Mouse (Mus musculus) MEL (cell line): ENCODE data around the gene Cd300ld3.

Experiments used
- CHD1 ChIP-seq: IDR thresholded peaks from 2 replicates; pipeline ENCODE4 v1.6.1; 2012; ENCODE audit warnings: low read depth, mild to moderate bottlenecking, inconsistent platforms, low read length, improper control_type of control experiment
- CTCF ChIP-seq, 3 experiments: IDR thresholded peaks in 2 of 3; conservative IDR thresholded peaks in 1 of 3; 2 replicates each; pipeline ENCODE4 v1.5.1; 2011 to 2012; ENCODE audit warnings: low read length in 3 of 3, low read depth in 2 of 3, mild to moderate bottlenecking in 2 of 3, improper control_type of control experiment in 1 of 3, inconsistent platforms in 1 of 3, mixed read lengths in 1 of 3, moderate library complexity in 1 of 3; ENCODE audit not compliant: control insufficient read depth in 1 of 3, insufficient read depth in 1 of 3, poor library complexity in 1 of 3, severe bottlenecking in 1 of 3
- EP300 ChIP-seq, 2 experiments: IDR thresholded peaks; 2 replicates each; pipeline ENCODE4 v1.6.1; 2011; ENCODE audit warnings: improper control_type of control experiment in 2 of 2, low read length in 2 of 2, low read depth in 1 of 2, mild to moderate bottlenecking in 1 of 2
- ETS1 ChIP-seq: IDR thresholded peaks from 2 replicates; pipeline ENCODE4 v1.6.1; 2012; ENCODE audit warnings: low read depth, mild to moderate bottlenecking, inconsistent platforms, low read length, improper control_type of control experiment, moderate library complexity
- GATA1 ChIP-seq: IDR thresholded peaks from 2 replicates; pipeline ENCODE4 v1.6.1; 2011; ENCODE audit warnings: low read depth, low read length, improper control_type of control experiment
- MAX ChIP-seq: IDR thresholded peaks from 2 replicates; pipeline ENCODE4 v1.6.1; 2011; ENCODE audit warnings: low read length, improper control_type of control experiment
- POLR2A ChIP-seq, 2 experiments: IDR thresholded peaks; 2 replicates each; pipeline ENCODE4 v1.6.1; 2011 to 2012; ENCODE audit warnings: low read length in 2 of 2, mild to moderate bottlenecking in 2 of 2, control low read depth in 1 of 2, improper control_type of control experiment in 1 of 2, low read depth in 1 of 2, moderate library complexity in 1 of 2; ENCODE audit not compliant: control insufficient read depth in 1 of 2, insufficient read depth in 1 of 2, poor library complexity in 1 of 2
- SIN3A ChIP-seq: IDR thresholded peaks from 2 replicates; pipeline ENCODE4 v1.6.1; 2012; ENCODE audit warnings: low read length, improper control_type of control experiment, inconsistent platforms
- USF2 ChIP-seq, 2 experiments: IDR thresholded peaks; 2 replicates each; pipeline ENCODE4 v1.6.1; 2011 to 2012; ENCODE audit warnings: improper control_type of control experiment in 2 of 2, low read length in 2 of 2, borderline replicate concordance in 1 of 2, inconsistent platforms in 1 of 2, low read depth in 1 of 2, mild to moderate bottlenecking in 1 of 2; ENCODE audit not compliant: insufficient read depth in 1 of 2

- TF ChIP-seq POLR2A (IDR thresholded peaks at IDR 0.05; ENCODE audit: control insufficient read depth in 1 of 2, insufficient read depth in 1 of 2, low read depth in 1 of 2, low read length in 2 of 2, poor library complexity in 1 of 2): no peak
- no peak for TF ChIP-seq CHD1
- no peak for TF ChIP-seq MAX
- TF ChIP-seq SIN3A: no peak
- TF ChIP-seq EP300 (IDR thresholded peaks at IDR 0.05; ENCODE audit: low read depth in 1 of 2, low read length in 2 of 2): no peak
- no peak for TF ChIP-seq CTCF (IDR thresholded peaks at IDR 0.05 in 2 of 3, conservative IDR thresholded peaks at IDR 0.05 in 1 of 3; ENCODE audit: control insufficient read depth in 1 of 3, insufficient read depth in 1 of 3, low read depth in 2 of 3, low read length in 3 of 3, poor library complexity in 1 of 3, severe bottlenecking in 1 of 3)
- no peak for TF ChIP-seq USF2 (IDR thresholded peaks at IDR 0.05; ENCODE audit: borderline replicate concordance in 1 of 2, insufficient read depth in 1 of 2, low read depth in 1 of 2, low read length in 2 of 2)
- no peak for TF ChIP-seq ETS1
- TF ChIP-seq GATA1: no peak
Observed at GRCm38 (mm10) chr11:115071631-115072294, 23.6 kb upstream of the Cd300ld3 start.
